Mouse (Mus musculus) forebrain, postnatal 0 days (tissue): Measurements from ENCODE around the gene Kcna7. TPM values are rescaled to one million over a fixed set of nuclear protein-coding genes. Genes with fewer than 3 reads are reported as not detected.

ENCODE experiments used
- ATAC-seq: fragments of 200-750 bp; cut with Nextera tagmentation; 2 replicates; pipeline ENCODE4 v1.8.0; 2017; ENCODE audit warnings: mild to moderate bottlenecking, moderate library complexity
- DNase-seq: peaks from one replicate; pipeline ENCODE4 v3.0.0-alpha.2; 2015
- H3K27ac ChIP-seq: fragments of 300-500 bp; sonication (generic); 2 replicates; pipeline ENCODE4 v1.5.1; 2014; ENCODE audit warnings: low read depth, mild to moderate bottlenecking, antibody characterized with exemption, low read length, moderate library complexity, mixed read lengths
- H3K27me3 ChIP-seq: fragments of 300-500 bp; sonication (generic); 2 replicates; pipeline ENCODE4 v1.6.1; 2014; ENCODE audit warnings: mild to moderate bottlenecking, low read length, mixed read lengths; ENCODE audit not compliant: insufficient read depth
- H3K36me3 ChIP-seq: fragments of 300-500 bp; sonication (generic); 2 replicates; pipeline ENCODE4 v1.6.1; 2014; ENCODE audit warnings: mild to moderate bottlenecking, moderate library complexity; ENCODE audit not compliant: insufficient read depth
- H3K4me1 ChIP-seq: fragments of 300-500 bp; sonication (generic); 2 replicates; pipeline ENCODE4 v1.6.1; 2014; ENCODE audit warnings: antibody characterized with exemption; ENCODE audit not compliant: insufficient read depth
- H3K4me2 ChIP-seq: fragments of 300-500 bp; sonication (generic); 2 replicates; pipeline ENCODE4 v1.6.1; 2014; ENCODE audit warnings: low read depth, mild to moderate bottlenecking, moderate library complexity
- H3K4me3 ChIP-seq: fragments of 300-500 bp; sonication (generic); 2 replicates; pipeline ENCODE4 v1.5.1; 2014; ENCODE audit warnings: low read depth, low read length, mixed read lengths
- H3K9ac ChIP-seq: fragments of 300-500 bp; sonication (generic); 2 replicates; pipeline ENCODE4 v1.6.1; 2014; ENCODE audit warnings: mild to moderate bottlenecking
- H3K9me3 ChIP-seq: fragments of 300-500 bp; sonication (generic); 2 replicates; pipeline ENCODE4 v1.6.1; 2016; ENCODE audit warnings: low read length
- CTCF ChIP-seq: sonication (generic); IDR thresholded peaks from 2 replicates; pipeline ENCODE4 v1.5.1; 2016; ENCODE audit warnings: antibody characterized with exemption, control low read depth, low read depth
- WGBS: fragments of 180-500 bp; shearing (Covaris S2); extraction: QIAGEN DNeasy Blood & Tissue Kit; methylation state at CpG from one replicate; pipeline ENCODE4 v1.1.7; 2014; 5-methylcytosine and 5-hydroxymethylcytosine counted together
- polyA plus RNA-seq: library from polyadenylated mRNA; unstranded; fragments of >200 nt; fragmentation: Nextera tagmentation; extraction: Ambion mirVana; gene quantifications from 2 replicates; pipeline ENCODE4 v1.2.1, GENCODE M21; 2015
- total RNA-seq: library from RNA; depleted of rRNA; stranded (reverse); fragments of >200 nt; gene quantifications from 2 replicates; pipeline ENCODE4 v1.2.3, GENCODE M21; 2014

Kcna7 gene
- total and polyA plus RNA-seq, 2 experiments from 2014 or later: 0.14 TPM; not detected in 1

DNA sequence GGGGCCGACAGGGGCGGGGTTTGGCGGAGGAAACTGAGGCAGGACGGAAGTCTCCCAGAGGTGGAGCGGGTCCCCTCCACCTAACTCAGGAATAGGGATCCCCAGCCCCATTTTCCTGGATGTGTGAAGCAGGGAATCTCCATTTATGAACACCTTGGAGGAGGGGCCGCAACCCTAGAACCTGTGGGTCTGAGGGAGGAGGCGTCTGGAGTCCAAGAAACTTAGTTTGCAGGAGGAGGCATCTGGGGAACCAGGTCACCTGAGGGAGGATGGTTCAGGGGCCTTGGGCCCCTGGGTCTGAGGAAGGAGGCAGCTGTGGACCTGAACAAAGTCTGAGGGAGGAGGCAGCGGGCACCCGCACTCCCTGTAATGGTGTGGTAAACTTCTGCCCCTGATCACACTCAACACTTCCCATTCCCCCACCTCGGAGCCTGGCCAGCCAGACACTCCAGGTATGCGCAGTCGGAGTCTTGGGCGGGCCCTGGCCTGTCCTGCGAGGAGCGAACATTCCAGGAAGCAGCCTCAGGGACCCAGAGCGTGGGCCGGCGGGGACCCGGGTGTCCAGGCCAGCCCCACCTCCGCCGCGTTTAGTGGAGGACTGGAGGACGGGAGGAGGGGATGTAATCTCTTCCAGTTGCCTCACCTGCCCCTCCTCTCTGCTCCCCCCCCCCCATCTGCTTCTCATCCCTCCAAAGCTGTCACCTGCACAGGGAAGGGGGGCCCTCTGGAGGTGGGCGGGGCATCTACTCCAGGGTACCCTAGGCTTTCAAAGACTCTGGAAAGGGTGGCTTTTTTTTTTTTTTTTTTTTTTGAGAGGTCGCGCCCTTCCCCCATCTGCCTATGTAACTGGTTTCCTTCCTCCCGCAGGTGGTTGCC lies 8.6 kb downstream of the Kcna7 start:
- 3% methylated on average over 26 of the region's 27 CpGs for WGBS

DNA sequence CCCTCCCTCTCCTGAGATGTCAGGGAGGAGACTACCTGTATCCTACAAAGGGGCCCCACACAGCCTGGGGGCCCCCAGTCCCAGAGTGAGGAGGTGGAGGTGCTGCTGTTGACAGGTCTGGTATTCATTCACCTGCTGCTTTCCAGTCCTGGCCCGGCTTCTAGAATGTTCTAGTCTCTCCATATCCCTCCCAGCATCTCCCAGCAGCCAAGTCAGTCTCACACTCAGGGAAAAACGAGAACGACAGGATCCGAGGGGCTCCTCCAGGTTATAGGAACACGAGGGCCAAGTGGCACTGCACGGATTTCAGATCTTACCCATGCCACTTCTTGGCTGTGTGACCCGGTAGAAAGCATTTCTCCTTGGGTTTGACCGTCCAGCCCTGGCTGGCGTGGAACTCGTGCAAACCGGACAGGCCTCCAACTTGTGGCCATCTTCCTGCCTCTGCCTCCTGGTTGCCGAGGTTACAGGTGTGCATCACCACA lies 9.3 kb downstream of the Kcna7 start:
- Histone ChIP-seq H3K4me3 (no peak overlapping the region), H3K9ac (no peak overlapping the region), H3K9me3 (no peaks in the 10 kb centered on the region), H3K4me2 (no peak overlapping the region), H3K4me1 (peaks cover 6% of the 10 kb centered on the region; the same call in 1 of the 2 replicates), H3K27ac (no peak overlapping the region), H3K27me3 (peaks cover 80% of the 10 kb centered on the region), H3K36me3 (no peaks in the 10 kb centered on the region)
- 45% methylated on average over 12 of the region's 12 CpGs for WGBS
- no peak for TF ChIP-seq CTCF
- ATAC-seq (no peak), DNase-seq (no peak)

More for the DNA sequence above, 8.6 kb downstream of the Kcna7 start:
- Histone ChIP-seq H3K4me3 (peak overlapping the region; percentile 46), H3K9me3 (no peaks in the 10 kb centered on the region), H3K9ac (peak overlapping the region; percentile 51), H3K27me3 (peaks cover 83% of the 10 kb centered on the region), H3K4me2 (peak overlapping the region; percentile 83), H3K4me1 (peaks cover 6% of the 10 kb centered on the region; the same call in 1 of the 2 replicates), H3K36me3 (no peaks in the 10 kb centered on the region), H3K27ac (no peak overlapping the region)
- TF ChIP-seq CTCF: no peak
- ATAC-seq (no peak; the same call in 1 of the 2 replicates), DNase-seq (no peak)

- Histone ChIP-seq H3K4me1 (peaks cover 6% of the 10 kb centered on the region; the same call in 1 of the 2 replicates), H3K9me3 (no peaks in the 10 kb centered on the region), H3K27me3 (peaks cover 78% of the 10 kb centered on the region), H3K9ac (no peak overlapping the region), H3K36me3 (peaks cover 2% of the 10 kb centered on the region), H3K4me3 (no peak overlapping the region), H3K27ac (no peak overlapping the region), H3K4me2 (no peak overlapping the region)
- DNase-seq (no peak), ATAC-seq (no peak)
- WGBS: 8% methylated on average over 36 of the region's 37 CpGs
- no peak for TF ChIP-seq CTCF
Observed at GRCm38 (mm10) chr7:45415636-45416035, 10.2 kb downstream of the Kcna7 start.

GRCm38 (mm10) chr7:45417962-45418492 lies 12.6 kb downstream of the Kcna7 start:
- no peak overlapping the region for H3K4me2 ChIP-seq
- TF ChIP-seq CTCF: no peak
- H3K9ac ChIP-seq: no peak overlapping the region
- H3K27ac ChIP-seq: no peak overlapping the region
- no peaks in the 10 kb centered on the region for H3K9me3 ChIP-seq
- 11% methylated on average over 13 of the region's 13 CpGs for WGBS
- H3K4me1 ChIP-seq: peaks cover 6% of the 10 kb centered on the region; the same call in 1 of the 2 replicates
- ATAC-seq (no peak), DNase-seq (no peak)
- H3K36me3 ChIP-seq: peaks cover 26% of the 10 kb centered on the region
- H3K4me3 ChIP-seq: no peak overlapping the region
- peaks cover 65% of the 10 kb centered on the region for H3K27me3 ChIP-seq

GRCm38 (mm10) chr7:45419859-45420614 lies 14.6 kb downstream of the Kcna7 start:
- no peak overlapping the region for H3K27ac ChIP-seq
- H3K9ac ChIP-seq: no peak overlapping the region
- no peak overlapping the region for H3K4me2 ChIP-seq
- 17% methylated on average over 27 of the region's 27 CpGs for WGBS
- peaks cover 46% of the 10 kb centered on the region for H3K36me3 ChIP-seq
- no peak for DNase-seq
- TF ChIP-seq CTCF: no peak
- no peaks in the 10 kb centered on the region for H3K4me1 ChIP-seq
- H3K9me3 ChIP-seq: no peaks in the 10 kb centered on the region
- ATAC-seq: no peak
- no peak overlapping the region for H3K4me3 ChIP-seq
- H3K27me3 ChIP-seq: peaks cover 45% of the 10 kb centered on the region

DNA sequence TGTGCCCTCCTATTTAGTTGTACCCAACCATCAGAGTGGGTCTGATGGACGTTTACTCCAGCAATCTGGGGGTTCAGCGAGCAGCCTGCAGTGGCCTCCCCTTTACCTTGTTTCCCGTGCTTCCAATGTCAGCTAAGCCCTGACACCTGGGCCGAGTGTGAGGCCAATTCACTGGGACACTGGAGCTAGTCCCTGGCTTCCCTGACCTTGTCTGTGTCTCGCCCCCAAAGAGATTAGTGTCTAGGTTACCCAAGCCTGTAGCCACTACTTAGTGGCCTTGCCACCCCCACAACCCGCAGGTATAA lies 15.1 kb downstream of the Kcna7 start, which contains the start of gene Lhb:
TSS of gene Lhb (plus strand) at position 206 of the 305 bp plus-strand sequence.
- H3K4me2 ChIP-seq: no peak within 1 kb of the TSS

More for the DNA sequence above, 15.1 kb downstream of the Kcna7 start, which contains the start of gene Lhb:
- ATAC-seq: no peak
- H3K27me3 ChIP-seq: peaks cover 40% of the 10 kb centered on the region
- no peaks in the 10 kb centered on the region for H3K9me3 ChIP-seq
- H3K9ac ChIP-seq: no peak within 1 kb of the TSS
- no peak for TF ChIP-seq CTCF
- WGBS: 64% methylated on average over 6 of the region's 6 CpGs
- no peak within 1 kb of the TSS for H3K4me3 ChIP-seq
- peaks cover 51% of the 10 kb centered on the region for H3K36me3 ChIP-seq
- DNase-seq: no peak
- no peaks in the 10 kb centered on the region for H3K4me1 ChIP-seq
- no peak within 1 kb of the TSS for H3K27ac ChIP-seq
